Mouse (Mus musculus): Measurements from ENCODE around the gene Timeless.

Timeless gene

GRCm38 (mm10) chr10:128296370-128297090, 64.7 kb downstream of the Timeless start:
- no peak for DNase-seq (ENCODE audit: extremely low read depth, low read depth, low spot score)

GRCm38 (mm10) chr10:128297221-128297620, 65.4 kb downstream of the Timeless start:
- no peak for DNase-seq (ENCODE audit: extremely low read depth, low read depth, low spot score)

- DNase-seq (ENCODE audit: extremely low read depth, low read depth, low spot score), result no peak
Observed at GRCm38 (mm10) chr10:128297622-128298021, 65.8 kb downstream of the Timeless start.

- peak; percentile 42 for DNase-seq (ENCODE audit: extremely low read depth, low read depth, low spot score)
Observed at GRCm38 (mm10) chr10:128298243-128298642, 66.4 kb downstream of the Timeless start.

- no peak for DNase-seq (ENCODE audit: extremely low read depth, low read depth, low spot score)
Observed at GRCm38 (mm10) chr10:128298702-128299171, 66.9 kb downstream of the Timeless start, which contains the start of gene Il23a. Gene Il23a, minus strand, starts transcription at chr10:128298752.

GRCm38 (mm10) chr10:128302357-128302756, 70.5 kb downstream of the Timeless start:
- no peak for DNase-seq (ENCODE audit: extremely low read depth, low read depth, low spot score)
